In genomic region chr5:122145381-122146055, GRCm38 (mm10) we compare ENCODE assay signal across 8 mouse cellular contexts. TPM values are rescaled to one million over a fixed set of nuclear protein-coding genes. Genes with fewer than 3 reads are reported as not detected.
A peak's percentile ranks its signal among the peaks of the same experiment; 100 is the strongest.
DNase-seq lines count a peak whose midpoint lies in the region; ATAC-seq lines count a peak whose summit lies in the region.

No protein-coding gene starts in this region.

- no peak overlapping the region for H3K4me2 ChIP-seq in hindbrain, embryonic 11.5 days (replicated peaks; ENCODE audit: low read depth, low read length)
- H3K4me2 ChIP-seq in heart, embryonic 12.5 days: peak overlapping the region; percentile 25

- no peak for ATAC-seq in hindbrain, embryonic 11.5 days (ENCODE audit: low FRiP score)
- peak; percentile 56; the same call in 1 of the 2 replicates for ATAC-seq in heart, embryonic 12.5 days (ENCODE audit: insufficient number of reproducible peaks, low FRiP score)
- peak; percentile 82 for ATAC-seq in megakaryocyte-erythroid progenitor cell, adult 5-6 weeks (replicated peaks; ENCODE audit: low FRiP score, low TSS enrichment, poor library complexity, severe bottlenecking)

- no peaks in the 10 kb centered on the region for H3K27me3 ChIP-seq in hindbrain, embryonic 10.5 days (ENCODE audit: insufficient read depth, poor library complexity, severe bottlenecking)
- no peaks in the 10 kb centered on the region for H3K27me3 ChIP-seq in hindbrain, embryonic 11.5 days (ENCODE audit: control insufficient read depth, insufficient read depth, low read length)
- H3K27me3 ChIP-seq in heart, embryonic 12.5 days (replicated peaks): no peaks in the 10 kb centered on the region
- H3K27me3 ChIP-seq in limb, embryonic 10.5 days (ENCODE audit: low read depth, poor library complexity, severe bottlenecking): no peaks in the 10 kb centered on the region

- peak overlapping the region; percentile 41 for H3K27ac ChIP-seq in hindbrain, embryonic 10.5 days
- H3K27ac ChIP-seq in hindbrain, embryonic 11.5 days (ENCODE audit: low read depth, low read length): no peak overlapping the region
- H3K27ac ChIP-seq in heart, embryonic 12.5 days (ENCODE audit: poor library complexity, severe bottlenecking): peak overlapping the region; percentile 65
- peak overlapping the region; percentile 87 for H3K27ac ChIP-seq in limb, embryonic 10.5 days

- DNase-seq in hindbrain, embryonic 10.5 days (ENCODE audit: low spot score): no peak
- no peak for DNase-seq in hindbrain, embryonic 11.5 days (ENCODE audit: low spot score)
- DNase-seq in adipocyte (ENCODE audit: low spot score): peak; percentile 84
- DNase-seq in limb, embryonic 10.5 days (ENCODE audit: low spot score): no peak
- peak; percentile 73 for DNase-seq in thymus, postnatal 4 days
- no peak for DNase-seq in embryo, embryonic 10 days (ENCODE audit: low spot score)

- no peaks in the 10 kb centered on the region for H3K36me3 ChIP-seq in hindbrain, embryonic 10.5 days
- H3K36me3 ChIP-seq in hindbrain, embryonic 11.5 days (ENCODE audit: control insufficient read depth, insufficient read depth, low read length): no peaks in the 10 kb centered on the region
- no peaks in the 10 kb centered on the region for H3K36me3 ChIP-seq in heart, embryonic 12.5 days
- no peaks in the 10 kb centered on the region for H3K36me3 ChIP-seq in limb, embryonic 10.5 days

- no peak overlapping the region for H3K4me3 ChIP-seq in hindbrain, embryonic 10.5 days
- H3K4me3 ChIP-seq in hindbrain, embryonic 11.5 days (ENCODE audit: low read depth, low read length): no peak overlapping the region
- H3K4me3 ChIP-seq in heart, embryonic 12.5 days: 0 out of 2 replicates have a peak overlapping the region, but pooled peaks have one; percentile 1
- peak overlapping the region; percentile 32 for H3K4me3 ChIP-seq in limb, embryonic 10.5 days

- no peak overlapping the region for H3K9ac ChIP-seq in hindbrain, embryonic 11.5 days (ENCODE audit: low read depth, low read length)
- H3K9ac ChIP-seq in heart, embryonic 12.5 days: 0 out of 2 replicates have a peak overlapping the region, but pooled peaks have one; percentile 27

- no peaks in the 10 kb centered on the region for H3K9me3 ChIP-seq in hindbrain, embryonic 10.5 days
- H3K9me3 ChIP-seq in hindbrain, embryonic 11.5 days (ENCODE audit: control insufficient read depth, low read length): no peaks in the 10 kb centered on the region
- no peaks in the 10 kb centered on the region; the same call in 1 of the 2 replicates for H3K9me3 ChIP-seq in heart, embryonic 12.5 days (replicated peaks)
- no peaks in the 10 kb centered on the region for H3K9me3 ChIP-seq in limb, embryonic 10.5 days (replicated peaks)

- H3K4me1 ChIP-seq in hindbrain, embryonic 10.5 days (replicated peaks): peaks cover 20% of the 10 kb centered on the region
- no peaks in the 10 kb centered on the region for H3K4me1 ChIP-seq in hindbrain, embryonic 11.5 days (replicated peaks; ENCODE audit: control insufficient read depth, insufficient read depth, low read length)
- peaks cover 18% of the 10 kb centered on the region for H3K4me1 ChIP-seq in heart, embryonic 12.5 days (replicated peaks)
- peaks cover 20% of the 10 kb centered on the region for H3K4me1 ChIP-seq in limb, embryonic 10.5 days

- 70% methylated on average over 15 of the region's 15 CpGs for WGBS in hindbrain, embryonic 10.5 days
- 68% methylated on average over 15 of the region's 15 CpGs for WGBS in hindbrain, embryonic 11.5 days
- WGBS in heart, embryonic 12.5 days: 48% methylated on average over 15 of the region's 15 CpGs
- WGBS in limb, embryonic 10.5 days: 58% methylated on average over 15 of the region's 15 CpGs

RNA-seq across cellular contexts. Expression of gene Ccdc63, which starts 4.9 kb away (rescaled TPM):
- 0.12 TPM in 1 of 2 replicates, not detected in the other for polyA plus RNA-seq in hindbrain, embryonic 10.5 days (2016; fragmentation: Nextera tagmentation; extraction: Ambion mirVana)
- not detected in 2 replicates for polyA plus RNA-seq in hindbrain, embryonic 11.5 days (2014; fragmentation: Nextera tagmentation; extraction: Ambion mirVana)
- polyA plus RNA-seq in heart, embryonic 12.5 days (2016; fragmentation: Nextera tagmentation; extraction: Ambion mirVana): 0.33 and 0.42 TPM in 2 replicates
- not detected in 2 replicates for polyA plus RNA-seq in limb, embryonic 10.5 days (2016; fragmentation: Nextera tagmentation; extraction: Ambion mirVana)
- total RNA-seq in megakaryocyte-erythroid progenitor cell, adult 5-6 weeks (2014; fragmentation: Nextera tagmentation): 0.96 and 1.4 TPM in 2 replicates
- not detected in 2 replicates for total RNA-seq in megakaryocyte-erythroid progenitor cell, adult 5-6 weeks (2017)

RNA-seq across cellular contexts. Expression of gene Ppp1cc, which starts 12.6 kb away (rescaled TPM):
- 311 and 319 TPM in 2 replicates for polyA plus RNA-seq in hindbrain, embryonic 10.5 days (2016; fragmentation: Nextera tagmentation; extraction: Ambion mirVana)
- 293 and 305 TPM in 2 replicates for polyA plus RNA-seq in hindbrain, embryonic 11.5 days (2014; fragmentation: Nextera tagmentation; extraction: Ambion mirVana)
- 222 and 230 TPM in 2 replicates for polyA plus RNA-seq in heart, embryonic 12.5 days (2016; fragmentation: Nextera tagmentation; extraction: Ambion mirVana)
- polyA plus RNA-seq in limb, embryonic 10.5 days (2016; fragmentation: Nextera tagmentation; extraction: Ambion mirVana): 373 and 383 TPM in 2 replicates
- total RNA-seq in megakaryocyte-erythroid progenitor cell, adult 5-6 weeks (2014; fragmentation: Nextera tagmentation): 375 and 380 TPM in 2 replicates
- total RNA-seq in megakaryocyte-erythroid progenitor cell, adult 5-6 weeks (2017): 229 and 230 TPM in 2 replicates

RNA-seq across cellular contexts. Expression of gene Myl2, which starts 44.8 kb away (rescaled TPM):
- polyA plus RNA-seq in hindbrain, embryonic 10.5 days (2016; fragmentation: Nextera tagmentation; extraction: Ambion mirVana): 0.59 and 1.4 TPM in 2 replicates
- polyA plus RNA-seq in hindbrain, embryonic 11.5 days (2014; fragmentation: Nextera tagmentation; extraction: Ambion mirVana): 0.77 and 1.2 TPM in 2 replicates
- 7,161 and 7,647 TPM in 2 replicates for polyA plus RNA-seq in heart, embryonic 12.5 days (2016; fragmentation: Nextera tagmentation; extraction: Ambion mirVana)
- 3.1 TPM in 2 replicates for polyA plus RNA-seq in limb, embryonic 10.5 days (2016; fragmentation: Nextera tagmentation; extraction: Ambion mirVana)
- total RNA-seq in megakaryocyte-erythroid progenitor cell, adult 5-6 weeks (2014; fragmentation: Nextera tagmentation): not detected in 2 replicates
- total RNA-seq in megakaryocyte-erythroid progenitor cell, adult 5-6 weeks (2017): not detected in 2 replicates

Comparison
In these comparisons a context has a peak if more than half of its experiments do, and no peak if none do; other contexts are left out.
1. DNase-seq: peak in adipocyte (single experiment) and thymus, postnatal 4 days (single experiment); none in hindbrain, embryonic 10.5 days (single experiment), hindbrain, embryonic 11.5 days (single experiment), limb, embryonic 10.5 days (single experiment) and embryo, embryonic 10 days (single experiment).
2. H3K4me3 ChIP-seq: peak in heart, embryonic 12.5 days (single experiment) and limb, embryonic 10.5 days (single experiment); none in hindbrain, embryonic 10.5 days (single experiment) and hindbrain, embryonic 11.5 days (single experiment).
3. RNA of gene Myl2, which starts 44.8 kb away (polyA plus RNA-seq): 7,161 to 7,647 TPM in heart, embryonic 12.5 days; 3.1 TPM in limb, embryonic 10.5 days, 0.77 to 1.2 TPM in hindbrain, embryonic 11.5 days and 0.59 to 1.4 TPM in hindbrain, embryonic 10.5 days; every median in the first group is over 1,000 times any median in the second.